Mouse (Mus musculus) intestine, embryonic 16.5 days (tissue): ENCODE data around the gene Zfp873. TPM values are rescaled to one million over a fixed set of nuclear protein-coding genes. Genes with fewer than 3 reads are reported as not detected.

Experiments
- polyA plus RNA-seq: library from polyadenylated mRNA; unstranded; fragments of >200 nt; fragmentation: Nextera tagmentation; extraction: Ambion mirVana; gene quantifications from 2 replicates; pipeline ENCODE4 v1.2.1, GENCODE M21; 2015

Zfp873 gene
- polyA plus RNA-seq, 1 experiment from 2014 or later = 10.7 TPM

Other genes starting within 250 kb of the Zfp873 start
- 2.3 and 2.8 TPM in 2 replicates for gene Gm4767, start 235.9 kb upstream of the Zfp873 start, polyA plus RNA-seq
- gene Gm32687, start 184.2 kb upstream of the Zfp873 start, polyA plus RNA-seq = 5.8 and 6.9 TPM in 2 replicates
- 2.2 and 2.6 TPM in 2 replicates for gene Zfp781, start 117.6 kb upstream of the Zfp873 start, polyA plus RNA-seq
- 2.5 and 3.5 TPM in 2 replicates for gene BC024063, start 35.2 kb downstream of the Zfp873 start, polyA plus RNA-seq
- gene AU041133, start 79.9 kb downstream of the Zfp873 start, polyA plus RNA-seq = 4.3 and 4.4 TPM in 2 replicates
- gene Zfp938, start 193.2 kb downstream of the Zfp873 start, polyA plus RNA-seq = 10.0 and 11.4 TPM in 2 replicates